24 mouse cellular contexts compared by ENCODE assay signal in the genomic region with DNA sequence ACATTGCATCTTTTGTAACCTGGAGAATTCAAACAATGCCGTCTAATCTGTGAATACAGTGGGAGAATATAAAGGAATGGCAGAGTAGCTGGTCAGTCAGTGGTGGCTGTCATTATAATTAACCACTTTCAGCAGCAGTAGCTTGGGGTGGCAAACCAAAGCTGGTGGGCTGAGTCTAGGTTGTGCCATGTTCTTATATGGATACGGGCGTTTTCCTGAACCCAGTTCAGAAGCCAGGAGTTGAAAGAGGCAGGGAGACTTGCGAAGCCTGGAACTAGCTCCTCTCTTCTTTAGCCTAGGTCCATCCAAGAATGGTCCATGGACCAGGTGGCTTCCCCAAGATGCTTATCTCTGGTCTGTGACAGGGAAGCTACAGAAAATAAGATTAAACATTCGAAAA.
DNase-seq lines count a peak whose midpoint lies in the region; ATAC-seq and TF ChIP-seq lines count a peak whose summit lies in the region.
"Had no signal": no experiment of that assay in that cellular context is flagged by ENCODE, and none has a peak within 500 bp of the region (broad histone marks: within the 10 kb centered on the region; RNA-seq: fewer than 3 reads in every experiment).

No protein-coding gene starts in this region.

- peaks cover 4% of the 10 kb centered on the region; the same call in 1 of the 2 replicates for H3K36me3 ChIP-seq in heart, adult 2 months (ENCODE audit: control insufficient read depth, insufficient read depth, low read length)
- no peaks in the 10 kb centered on the region for H3K36me3 ChIP-seq in heart, embryonic 14.5 days (ENCODE audit: control insufficient read depth, insufficient read depth, low read length)
- H3K36me3 ChIP-seq in lung, embryonic 15.5 days = no peaks in the 10 kb centered on the region
- H3K36me3 ChIP-seq in myocyte (ENCODE audit: control insufficient read depth, insufficient read depth) = no peaks in the 10 kb centered on the region
- H3K36me3 ChIP-seq: embryonic facial prominence, embryonic 10.5 days; embryonic facial prominence, embryonic 15.5 days; forebrain, embryonic 12.5 days; hindbrain, embryonic 15.5 days; liver, embryonic 12.5 days; neural tube, embryonic 13.5 days had no signal

- no peak for TF ChIP-seq EP300 in heart, adult 2 months (IDR thresholded peaks at IDR 0.05; ENCODE audit: insufficient read depth, low read depth, low read length)

- no peaks in the 10 kb centered on the region for H3K79me2 ChIP-seq in heart, adult 2 months (replicated peaks; ENCODE audit: control insufficient read depth, insufficient read depth, low read length)
- H3K79me2 ChIP-seq in myocyte (ENCODE audit: control insufficient read depth, insufficient read depth) = no peaks in the 10 kb centered on the region

- H3K9me3 ChIP-seq in heart, embryonic 14.5 days (ENCODE audit: control insufficient read depth, low read length) = no peaks in the 10 kb centered on the region
- no peaks in the 10 kb centered on the region for H3K9me3 ChIP-seq in lung, embryonic 15.5 days
- H3K9me3 ChIP-seq: embryonic facial prominence, embryonic 10.5 days; embryonic facial prominence, embryonic 15.5 days; forebrain, embryonic 12.5 days; hindbrain, embryonic 15.5 days; liver, embryonic 12.5 days; neural tube, embryonic 13.5 days had no signal

- TF ChIP-seq CTCF in heart, adult 2 months (IDR thresholded peaks at IDR 0.05) = no peak

- H3ac ChIP-seq in myocyte (ENCODE audit: control insufficient read depth, insufficient read length) = no peak overlapping the region

- peak overlapping the region; percentile 84 for H3K27ac ChIP-seq in heart, adult 2 months
- peak overlapping the region; percentile 35 to 86 for H3K27ac ChIP-seq in heart, embryonic 14.5 days (replicated peaks in 1 of 2; ENCODE audit: control insufficient read depth in 1 of 2, insufficient read depth in 1 of 2, low read depth in 2 of 2, low read length in 2 of 2)
- peak overlapping the region; percentile 83 for H3K27ac ChIP-seq in lung, embryonic 15.5 days
- H3K27ac ChIP-seq: liver, embryonic 12.5 days; macrophage had no signal

- H3K4me1 ChIP-seq in heart, adult 2 months (ENCODE audit: control insufficient read depth, insufficient read depth, low read length) = peaks cover 17% of the 10 kb centered on the region
- peaks cover 22 to 53% of the 10 kb centered on the region in 2 experiments for H3K4me1 ChIP-seq in heart, embryonic 14.5 days (ENCODE audit: control insufficient read depth in 2 of 2, insufficient read depth in 2 of 2, low read length in 2 of 2)
- H3K4me1 ChIP-seq in lung, embryonic 15.5 days = peaks cover 39% of the 10 kb centered on the region
- H3K4me1 ChIP-seq: liver, embryonic 12.5 days had no signal

- H3K4me3 ChIP-seq in heart, adult 2 months = no peak overlapping the region
- H3K4me3 ChIP-seq in heart, embryonic 14.5 days (ENCODE audit: control insufficient read depth in 1 of 2, insufficient read depth in 1 of 2, low read depth in 1 of 2, low read length in 2 of 2) = no peak overlapping the region
- no peak overlapping the region for H3K4me3 ChIP-seq in lung, embryonic 15.5 days
- no peak overlapping the region for H3K4me3 ChIP-seq in myocyte
- H3K4me3 ChIP-seq: forebrain, embryonic 12.5 days; hindbrain, embryonic 15.5 days; liver, embryonic 12.5 days had no signal

- no peak overlapping the region for H3K4me2 ChIP-seq in heart, embryonic 14.5 days (ENCODE audit: low read length)
- no peak overlapping the region for H3K4me2 ChIP-seq in lung, embryonic 15.5 days
- peak overlapping the region; percentile 89 for H3K4me2 ChIP-seq in myocyte (ENCODE audit: low read depth)

- intact Hi-C loops in heart, adult 2 months (cut with DNase I) = loop anchor here (5.0 to 10.0 kb wide), 4 partner anchors 110 to 562 kb away; no protein-coding TSS in a partner anchor
- intact Hi-C loops in heart, postnatal 36 days (cut with DNase I) = loop anchor here (5.0 to 10.0 kb wide), 2 partner anchors 180 to 418 kb away; no protein-coding TSS in a partner anchor

- no peak for DNase-seq in heart, adult 2 months
- no peak for DNase-seq in heart, postnatal 36 days
- no peak for DNase-seq in heart, adult 8-10 months (ENCODE audit: low spot score)
- DNase-seq in lung, postnatal 10 days = no peak
- no peak for DNase-seq in thymus, postnatal 0 days (ENCODE audit: low spot score)
- DNase-seq: adrenal gland, postnatal 10 days; cerebellum, adult 8-10 months; forebrain, postnatal 0 days; gastrocnemius, postnatal 14 days; kidney, adult 11 months; layer of hippocampus, postnatal 36 days; left cerebral cortex, postnatal 4 days; liver, postnatal 0 days had no signal

- no peak for ATAC-seq in heart, embryonic 14.5 days (ENCODE audit: insufficient number of reproducible peaks, insufficient read depth, low FRiP score, low read depth)
- no peak for ATAC-seq in lung, embryonic 15.5 days (ENCODE audit: borderline replicate concordance, extremely low read depth, low FRiP score, low TSS enrichment)
- ATAC-seq: liver, embryonic 12.5 days; liver, postnatal 0 days; Patski had no signal

- WGBS in heart, adult 2 months = 86% methylated on average over 5 of the region's 5 CpGs
- WGBS in heart, embryonic 14.5 days = 81% methylated on average over 5 of the region's 5 CpGs
- WGBS in lung, embryonic 15.5 days = 89% methylated on average over 5 of the region's 5 CpGs

- no peaks in the 10 kb centered on the region for H3K27me3 ChIP-seq in heart, adult 2 months (ENCODE audit: control insufficient read depth, insufficient read depth, low read length)
- H3K27me3 ChIP-seq in heart, embryonic 14.5 days (ENCODE audit: control insufficient read depth, insufficient read depth, low read length) = no peaks in the 10 kb centered on the region
- H3K27me3 ChIP-seq in lung, embryonic 15.5 days = no peaks in the 10 kb centered on the region
- no peaks in the 10 kb centered on the region for H3K27me3 ChIP-seq in myocyte (ENCODE audit: control insufficient read depth, insufficient read depth, insufficient read length)
- H3K27me3 ChIP-seq: embryonic facial prominence, embryonic 15.5 days; forebrain, embryonic 12.5 days; hindbrain, embryonic 15.5 days; liver, embryonic 12.5 days; neural tube, embryonic 13.5 days; Patski had no signal

- no peak overlapping the region for H3K9ac ChIP-seq in heart, adult 2 months (ENCODE audit: low read depth, low read length)
- no peak overlapping the region for H3K9ac ChIP-seq in heart, embryonic 14.5 days (ENCODE audit: low read length)
- no peak overlapping the region for H3K9ac ChIP-seq in lung, embryonic 15.5 days
- H3K9ac ChIP-seq: embryonic facial prominence, embryonic 15.5 days; forebrain, embryonic 12.5 days; forebrain, postnatal 0 days; hindbrain, embryonic 15.5 days; liver, embryonic 12.5 days; liver, postnatal 0 days had no signal

- no peak for TF ChIP-seq POLR2A in heart, adult 2 months (IDR thresholded peaks at IDR 0.05; ENCODE audit: insufficient read depth, low read depth, low read length)
- no peak for TF ChIP-seq POLR2A in myocyte (IDR thresholded peaks at IDR 0.05; ENCODE audit: insufficient read length, low read depth)

TF ChIP-seq in myocyte, 11 proteins besides CTCF, POLR2A, EP300 and RAD21:
- TF ChIP-seq SRF (IDR thresholded peaks at IDR 0.05; ENCODE audit: control insufficient read depth, insufficient read length, low read depth) (no peak), MAX (IDR thresholded peaks at IDR 0.05; ENCODE audit: low read depth) (no peak), E2F4 (IDR thresholded peaks at IDR 0.05; ENCODE audit: insufficient read depth) (no peak), POLR2AphosphoS2 (IDR thresholded peaks at IDR 0.05; ENCODE audit: insufficient read length, low read depth) (no peak), CEBPB (IDR thresholded peaks at IDR 0.05; ENCODE audit: insufficient read depth, poor library complexity, severe bottlenecking) (no peak)
